Mouse (Mus musculus) granulocyte monocyte progenitor cell, adult 5-6 weeks (primary cell): ENCODE results near the gene Zfhx3. TPM values are rescaled to one million over a fixed set of nuclear protein-coding genes. Genes with fewer than 3 reads are reported as not detected.

Source experiments
- ATAC-seq: replicated peaks from 2 replicates; pipeline ENCODE4 v1.8.0; 2016; ENCODE audit warnings: mild to moderate bottlenecking, moderate TSS enrichment, inconsistent platforms; ENCODE audit not compliant: poor library complexity, severe bottlenecking
- total RNA-seq, 2 experiments: library from RNA; stranded (forward) in 1 of 2; stranded (reverse) in 1 of 2; fragments of 200-712, 200-1000 nt in 1 of 2; fragments of >200 nt in 1 of 2; fragmentation: Nextera tagmentation in 1 of 2; gene quantifications; 2 replicates each; pipeline ENCODE4 v1.2.3; 2014 to 2017

The Zfhx3 gene
- total RNA-seq, 2 experiments from 2014 or later: 0.31 to 0.41 TPM

GRCm38 (mm10) chr8:108613280-108613679 is 670.8 kb downstream of the Zfhx3 start:
- ATAC-seq: no peak

GRCm38 (mm10) chr8:108621296-108621695 is 678.9 kb downstream of the Zfhx3 start:
- no peak for ATAC-seq

GRCm38 (mm10) chr8:108623660-108624059 is 681.2 kb downstream of the Zfhx3 start:
- no peak for ATAC-seq

GRCm38 (mm10) chr8:108625571-108626120 is 683.2 kb downstream of the Zfhx3 start:
- no peak for ATAC-seq

- peak; percentile 69 for ATAC-seq
Measured at GRCm38 (mm10) chr8:108631069-108631468, 688.6 kb downstream of the Zfhx3 start.

GRCm38 (mm10) chr8:108634282-108634681 is 691.8 kb downstream of the Zfhx3 start:
- ATAC-seq: peak; percentile 57

GRCm38 (mm10) chr8:108637887-108638286 is 695.4 kb downstream of the Zfhx3 start:
- peak; percentile 90 for ATAC-seq

GRCm38 (mm10) chr8:108645660-108646059 is 703.2 kb downstream of the Zfhx3 start:
- ATAC-seq: no peak

- ATAC-seq: 0 out of 2 replicates have a peak, but pooled peaks have one; percentile 18
Measured at GRCm38 (mm10) chr8:108647556-108647955, 705.1 kb downstream of the Zfhx3 start.

GRCm38 (mm10) chr8:108648993-108649392 is 706.5 kb downstream of the Zfhx3 start:
- ATAC-seq: no peak

- no peak for ATAC-seq
Measured at GRCm38 (mm10) chr8:108650837-108651236, 708.4 kb downstream of the Zfhx3 start.

- no peak for ATAC-seq
Measured at GRCm38 (mm10) chr8:108661486-108662093, 719.1 kb downstream of the Zfhx3 start.

- peak; percentile 96 for ATAC-seq
Measured at GRCm38 (mm10) chr8:108662766-108663165, 720.3 kb downstream of the Zfhx3 start.

- ATAC-seq: no peak
Measured at GRCm38 (mm10) chr8:108671939-108672515, 729.6 kb downstream of the Zfhx3 start.

GRCm38 (mm10) chr8:108675001-108675525 is 732.6 kb downstream of the Zfhx3 start:
- no peak for ATAC-seq

GRCm38 (mm10) chr8:108689694-108690093 is 747.2 kb downstream of the Zfhx3 start:
- ATAC-seq: no peak

GRCm38 (mm10) chr8:108690576-108691455 is 748.4 kb downstream of the Zfhx3 start:
- no peak for ATAC-seq

- ATAC-seq: peak; percentile 69
Measured at GRCm38 (mm10) chr8:108691456-108692238, 749.2 kb downstream of the Zfhx3 start.

GRCm38 (mm10) chr8:108692239-108692627 is 749.8 kb downstream of the Zfhx3 start:
- ATAC-seq: no peak
